Mouse (Mus musculus) CH12.LX (cell line): ENCODE data around the gene Fam186a. TPM values are rescaled to one million over a fixed set of nuclear protein-coding genes. Genes with fewer than 3 reads are reported as not detected.

Experiments used
- DNase-seq: peaks from one replicate; pipeline ENCODE4 v3.0.0-alpha.2; 2013; ENCODE audit errors: extremely low read depth
- H3K27ac ChIP-seq: 2 replicates; pipeline ENCODE4 v1.5.1; 2012; ENCODE audit warnings: low read depth, mild to moderate bottlenecking, control low read depth, moderate library complexity; ENCODE audit not compliant: insufficient read depth
- H3K27me3 ChIP-seq: replicated peaks from 2 replicates; pipeline ENCODE3; 2012; ENCODE audit warnings: inconsistent platforms
- H3K36me3 ChIP-seq, 2 experiments: replicated peaks in 1 of 2; 2 replicates each; pipeline versions ENCODE3 to v1.6.1; 2012; ENCODE audit warnings: inconsistent platforms in 1 of 2, low read length in 1 of 2, mild to moderate bottlenecking in 1 of 2, mixed read lengths in 1 of 2, moderate library complexity in 1 of 2; ENCODE audit not compliant: control insufficient read depth in 1 of 2, insufficient read depth in 1 of 2
- H3K4me1 ChIP-seq, 2 experiments: 2 replicates each; pipeline ENCODE4 v1.6.1; 2012; ENCODE audit warnings: inconsistent platforms in 1 of 2, moderate library complexity in 1 of 2; ENCODE audit not compliant: insufficient read depth in 2 of 2, control insufficient read depth in 1 of 2
- H3K4me2 ChIP-seq: 2 replicates; pipeline ENCODE4 v1.6.1; 2012; ENCODE audit warnings: low read depth, mild to moderate bottlenecking, control low read depth; ENCODE audit not compliant: poor library complexity, insufficient read depth, severe bottlenecking
- H3K4me3 ChIP-seq, 3 experiments: fragments of 150-350 bp in 1 of 3; sonication (generic) in 1 of 3; replicated peaks in 1 of 3; 2 replicates each; pipeline versions ENCODE3 to v1.5.1; 2011 to 2012; ENCODE audit warnings: low read depth in 2 of 3, low read length in 2 of 3, mild to moderate bottlenecking in 2 of 3, moderate library complexity in 2 of 3, control low read depth in 1 of 3, improper control_type of control experiment in 1 of 3, inconsistent platforms in 1 of 3, mixed read lengths in 1 of 3; ENCODE audit not compliant: poor library complexity in 1 of 3
- H3K79me2 ChIP-seq: replicated peaks from 2 replicates; pipeline ENCODE4 v1.6.1; 2012; ENCODE audit warnings: mild to moderate bottlenecking, moderate library complexity; ENCODE audit not compliant: control insufficient read depth, poor library complexity, insufficient read depth, severe bottlenecking; ENCODE audit errors: extremely low read depth
- H3K9ac ChIP-seq: 2 replicates; pipeline ENCODE4 v1.6.1; 2012; ENCODE audit warnings: low read depth, mild to moderate bottlenecking, control low read depth, moderate library complexity; ENCODE audit not compliant: insufficient read depth
- H3K9me3 ChIP-seq: replicated peaks from 2 replicates; pipeline ENCODE3; 2012; ENCODE audit warnings: low read length, inconsistent platforms, mixed read lengths
- EP300 ChIP-seq: IDR thresholded peaks from 2 replicates; pipeline ENCODE4 v1.6.1; 2011; ENCODE audit warnings: low read length, improper control_type of control experiment
- ETS1 ChIP-seq: conservative IDR thresholded peaks from 2 replicates; pipeline ENCODE4 v1.6.1; 2012; ENCODE audit warnings: low read depth, mild to moderate bottlenecking, inconsistent platforms, low read length, improper control_type of control experiment, moderate library complexity
- GABPA ChIP-seq: IDR thresholded peaks from 2 replicates; pipeline ENCODE4 v1.6.1; 2012; ENCODE audit warnings: low read depth, low read length, improper control_type of control experiment, inconsistent platforms; ENCODE audit not compliant: insufficient replicate concordance
- IRF4 ChIP-seq: IDR thresholded peaks from 2 replicates; pipeline ENCODE4 v1.6.1; 2014; ENCODE audit warnings: low read depth, mild to moderate bottlenecking, inconsistent platforms, low read length, improper control_type of control experiment
- JUND ChIP-seq: conservative IDR thresholded peaks from 2 replicates; pipeline ENCODE4 v1.6.1; 2011; ENCODE audit warnings: low read depth, low read length, improper control_type of control experiment
- KAT2A ChIP-seq: IDR thresholded peaks from 2 replicates; pipeline ENCODE4 v1.6.1; 2012; ENCODE audit warnings: low read length, improper control_type of control experiment, inconsistent platforms; ENCODE audit not compliant: insufficient replicate concordance
- MAFK ChIP-seq: IDR thresholded peaks from 2 replicates; pipeline ENCODE4 v1.6.1; 2011; ENCODE audit warnings: low read length, improper control_type of control experiment; ENCODE audit not compliant: insufficient replicate concordance
- MAX ChIP-seq: IDR thresholded peaks from 2 replicates; pipeline ENCODE4 v1.6.1; 2011; ENCODE audit warnings: low read length, improper control_type of control experiment
- MEF2A ChIP-seq: IDR thresholded peaks from 2 replicates; pipeline ENCODE4 v1.6.1; 2014; ENCODE audit warnings: low read depth, mild to moderate bottlenecking, inconsistent platforms, low read length, improper control_type of control experiment, borderline replicate concordance
- PAX5 ChIP-seq: IDR thresholded peaks from 2 replicates; pipeline ENCODE4 v1.6.1; 2012; ENCODE audit warnings: low read length, inconsistent platforms, mixed read lengths
- RAD21 ChIP-seq: IDR thresholded peaks from 2 replicates; pipeline ENCODE4 v1.6.1; 2011; ENCODE audit warnings: low read depth, mild to moderate bottlenecking, low read length, improper control_type of control experiment, moderate library complexity
- RCOR1 ChIP-seq: conservative IDR thresholded peaks from 2 replicates; pipeline ENCODE4 v1.6.1; 2012; ENCODE audit warnings: low read depth, mild to moderate bottlenecking, inconsistent platforms, low read length, improper control_type of control experiment
- SMC3 ChIP-seq: IDR thresholded peaks from 2 replicates; pipeline ENCODE4 v1.6.1; 2011; ENCODE audit warnings: low read depth, low read length, improper control_type of control experiment
- TCF12 ChIP-seq: IDR thresholded peaks from 2 replicates; pipeline ENCODE4 v1.6.1; 2014; ENCODE audit warnings: low read depth, mild to moderate bottlenecking, inconsistent platforms, low read length, improper control_type of control experiment
- ZKSCAN1 ChIP-seq: IDR thresholded peaks from 2 replicates; pipeline ENCODE4 v1.6.1; 2012; ENCODE audit warnings: low read depth, inconsistent platforms, low read length, improper control_type of control experiment, borderline replicate concordance
- dilution Hi-C: fragments of 300-500 bp; cut with MboI; formaldehyde crosslinking; loops from 2 replicates; pipeline ENCODE4 v1.14.3; 2020; ENCODE audit warnings: low sequenced_read_pairs; ENCODE audit not compliant: extremely low pct_unique_long_range_greater_than_20kb, extremely low pct_ligation_motif_present
- in situ Hi-C: fragments of 300-500 bp; cut with MboI; formaldehyde crosslinking; loops from 3 replicates; pipeline ENCODE4 v1.14.3; 2019; ENCODE audit warnings: low sequenced_read_pairs, low pct_ligation_motif_present, low pct_unique_long_range_greater_than_20kb, mixed read lengths
- polyA plus RNA-seq: library from polyadenylated mRNA; unstranded; fragments of >175 nt; gene quantifications from 2 replicates; pipeline ENCODE4 v1.2.1, GENCODE M21; 2012; ENCODE audit warnings: low read depth; ENCODE audit not compliant: insufficient read length
- total RNA-seq, 2 experiments: library from RNA; depleted of rRNA; stranded (reverse); fragments of 300-350 nt in 1 of 2; fragments of >200 nt in 1 of 2; gene quantifications; 2 replicates each; pipeline ENCODE4 v1.2.3; 2012 to 2014

The Fam186a gene
- total and polyA plus RNA-seq, 3 experiments: not detected

DNA sequence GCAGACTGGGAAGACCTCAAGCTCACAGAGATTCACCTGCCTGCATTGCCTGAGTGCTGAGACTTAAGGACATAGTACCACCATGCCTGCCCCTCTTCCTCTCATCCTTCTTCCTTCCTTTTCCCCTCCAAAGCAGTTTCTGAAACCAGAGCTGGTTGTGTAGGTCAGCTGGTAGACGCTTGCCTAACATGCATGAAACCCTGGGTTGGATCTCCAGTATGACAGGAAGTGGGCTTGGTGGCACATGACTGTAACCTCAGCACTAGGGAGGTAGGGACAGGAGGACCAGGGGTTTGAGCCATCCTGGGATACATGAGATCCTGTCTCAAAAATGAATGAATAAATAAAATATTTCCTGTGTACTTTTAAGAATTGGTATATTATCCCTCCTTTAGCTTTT is 59.3 kb downstream of the Fam186a start:
- TF ChIP-seq GABPA: no peak
- no peak for TF ChIP-seq SMC3
- TF ChIP-seq RCOR1: no peak
- TF ChIP-seq PAX5: no peak
- no peak for TF ChIP-seq TCF12
- TF ChIP-seq MEF2A: no peak
- Histone ChIP-seq H3K27ac (no peak overlapping the region), H3K4me3 (no peak overlapping the region), H3K36me3 (no peaks in the 10 kb centered on the region), H3K4me1 (peaks cover 0 to 4% of the 10 kb centered on the region in 2 experiments; a peak in 2 of 4 replicates), H3K27me3 (no peaks in the 10 kb centered on the region), H3K9me3 (no peaks in the 10 kb centered on the region), H3K9ac (no peak overlapping the region), H3K4me2 (no peak overlapping the region), H3K79me2 (no peaks in the 10 kb centered on the region)
- DNase-seq: no peak
- dilution Hi-C loops (no loop called here), in situ Hi-C loops (loop anchor here (5.0 kb wide), 1 partner anchor 180 kb away; the partner anchor contains the start of gene Cox14)

DNA sequence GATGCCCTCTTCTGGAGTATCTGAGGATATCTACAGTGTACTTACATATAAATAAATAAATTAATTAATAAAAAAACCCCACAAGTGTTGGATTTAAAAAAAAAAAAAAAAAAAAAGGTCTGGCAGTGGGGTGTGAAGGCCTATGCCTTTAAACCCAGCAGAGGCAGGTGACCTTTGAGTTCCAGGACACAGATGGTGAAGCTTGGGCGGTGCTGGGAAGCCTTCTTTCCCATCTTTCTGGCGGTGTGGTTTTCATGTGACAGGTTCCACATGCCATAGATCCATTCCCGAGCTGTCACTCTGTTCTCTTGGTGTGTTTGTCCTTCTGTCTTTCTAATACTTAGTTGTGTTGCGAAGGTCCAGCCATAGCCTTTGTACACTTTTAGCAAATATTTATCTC is 59.8 kb downstream of the Fam186a start:
- Histone ChIP-seq H3K4me1 (peaks cover 0 to 4% of the 10 kb centered on the region in 2 experiments; a peak in 2 of 4 replicates), H3K27ac (no peak overlapping the region), H3K9me3 (no peaks in the 10 kb centered on the region), H3K36me3 (no peaks in the 10 kb centered on the region), H3K4me3 (no peak overlapping the region), H3K4me2 (no peak overlapping the region), H3K9ac (no peak overlapping the region), H3K27me3 (no peaks in the 10 kb centered on the region), H3K79me2 (no peaks in the 10 kb centered on the region)
- DNase-seq: no peak
- dilution Hi-C loops (no loop called here), in situ Hi-C loops (loop anchor here (5.0 kb wide), 1 partner anchor 180 kb away; the partner anchor contains the start of gene Cox14)
- TF ChIP-seq PAX5 (no peak), MAX (no peak), MAFK (no peak), TCF12 (no peak), RAD21 (no peak), ETS1 (no peak), MEF2A (no peak), GABPA (no peak), KAT2A (no peak)

DNA sequence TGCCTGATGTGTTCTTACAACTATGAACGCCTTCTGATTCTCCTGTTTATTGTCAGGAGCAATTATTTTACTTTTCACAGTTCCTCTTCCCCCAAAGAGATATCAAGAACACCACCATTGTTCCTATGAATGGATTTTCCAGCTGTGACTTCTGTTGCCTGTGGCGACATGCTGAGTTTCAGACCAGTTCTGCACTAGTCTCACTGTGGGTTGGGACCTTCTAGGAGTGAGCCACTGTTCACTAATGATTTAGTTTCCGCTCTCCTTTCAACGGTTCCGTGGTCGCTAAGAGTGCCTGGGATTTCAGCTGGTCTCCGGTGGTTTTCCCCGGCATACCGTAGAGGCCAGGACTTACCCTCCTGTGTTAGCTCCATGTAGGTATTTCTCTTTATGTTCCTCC is 62.0 kb downstream of the Fam186a start:
- H3K9ac ChIP-seq: no peak overlapping the region
- DNase-seq: no peak
- no peaks in the 10 kb centered on the region for H3K27me3 ChIP-seq
- in situ Hi-C loops: loop anchor here (5.0 kb wide), 1 partner anchor 178 kb away; the partner anchor contains the start of gene Cox14
- no peaks in the 10 kb centered on the region for H3K36me3 ChIP-seq
- TF ChIP-seq EP300: no peak
- no peak for TF ChIP-seq IRF4
- TF ChIP-seq ZKSCAN1: no peak
- no peak for TF ChIP-seq ETS1
- no peak for TF ChIP-seq JUND
- H3K27ac ChIP-seq: no peak overlapping the region
- H3K9me3 ChIP-seq: no peaks in the 10 kb centered on the region
- no peaks in the 10 kb centered on the region for H3K79me2 ChIP-seq
- H3K4me2 ChIP-seq: no peak overlapping the region
- no peak overlapping the region for H3K4me3 ChIP-seq
- H3K4me1 ChIP-seq: peaks cover 0 to 4% of the 10 kb centered on the region in 2 experiments; a peak in 2 of 4 replicates
- dilution Hi-C loops: no loop called here
